Mouse (Mus musculus): Measurements from ENCODE around the gene March10.

March10 gene

DNA sequence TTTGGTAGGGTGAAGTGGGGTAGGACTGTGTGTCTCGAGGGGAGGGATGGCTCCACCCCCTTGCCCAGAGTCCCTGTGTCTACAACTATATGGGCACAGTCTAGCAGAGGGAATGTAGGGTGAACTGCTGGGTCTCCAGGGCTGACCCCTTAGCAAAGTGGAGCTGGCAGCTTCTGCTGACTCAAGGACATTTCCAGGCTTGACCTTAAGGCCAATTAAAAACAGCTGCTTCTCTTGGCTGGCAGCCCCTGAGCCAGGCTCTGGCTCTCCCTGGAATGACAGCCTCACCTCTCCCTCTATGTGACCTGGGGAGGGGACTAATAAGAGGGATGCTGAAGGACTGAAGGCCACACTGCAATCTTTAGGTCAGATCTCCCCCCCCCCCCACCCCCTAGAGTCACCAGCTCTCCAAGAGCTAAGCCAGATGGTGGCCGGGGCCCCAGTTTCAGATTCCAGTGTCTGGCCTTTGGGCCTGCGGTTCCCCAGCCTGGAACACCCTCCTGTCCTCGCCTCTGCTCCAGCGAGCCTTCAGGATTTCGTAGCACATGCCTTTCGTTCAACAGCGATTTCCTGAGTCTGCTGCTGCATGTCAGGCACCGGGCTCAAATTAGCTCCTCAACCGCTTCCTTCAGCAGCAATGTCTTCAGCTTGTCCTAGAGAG lies 143.4 kb downstream of the March10 start:
- DNase-seq (ENCODE audit: low spot score in 2 of 2) = no peak

DNA sequence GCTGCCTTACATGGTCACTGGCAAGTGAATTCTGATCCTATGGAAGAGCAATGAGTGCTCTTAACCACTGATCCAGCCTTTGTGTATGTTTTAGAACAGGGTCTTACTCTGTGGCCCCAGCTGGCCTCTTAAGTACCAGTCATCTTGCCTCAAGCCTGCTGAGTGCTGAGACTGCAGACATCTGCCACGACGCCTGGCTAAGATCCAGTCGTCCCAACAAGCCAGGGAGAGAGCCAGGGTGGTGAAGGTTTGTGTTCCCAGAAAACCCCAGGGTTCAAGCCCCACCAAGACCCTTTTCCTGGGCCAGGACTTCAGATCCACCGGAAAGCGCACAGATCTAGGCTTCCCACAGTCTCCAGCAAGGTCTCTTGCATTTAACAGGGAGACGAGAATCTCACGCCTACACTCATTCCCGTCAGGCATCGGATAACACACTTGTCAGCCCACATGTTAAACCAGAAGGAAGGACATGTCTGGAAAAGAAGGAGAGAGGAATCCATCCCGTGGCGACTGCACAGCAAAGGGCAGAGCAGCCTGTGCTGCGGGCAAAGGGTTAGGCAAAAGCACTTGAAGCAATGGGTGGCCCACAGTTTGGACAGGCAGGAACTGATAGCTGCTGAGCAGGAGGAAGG lies 144.1 kb downstream of the March10 start:
- no peak for DNase-seq (ENCODE audit: low spot score in 2 of 2)

DNA sequence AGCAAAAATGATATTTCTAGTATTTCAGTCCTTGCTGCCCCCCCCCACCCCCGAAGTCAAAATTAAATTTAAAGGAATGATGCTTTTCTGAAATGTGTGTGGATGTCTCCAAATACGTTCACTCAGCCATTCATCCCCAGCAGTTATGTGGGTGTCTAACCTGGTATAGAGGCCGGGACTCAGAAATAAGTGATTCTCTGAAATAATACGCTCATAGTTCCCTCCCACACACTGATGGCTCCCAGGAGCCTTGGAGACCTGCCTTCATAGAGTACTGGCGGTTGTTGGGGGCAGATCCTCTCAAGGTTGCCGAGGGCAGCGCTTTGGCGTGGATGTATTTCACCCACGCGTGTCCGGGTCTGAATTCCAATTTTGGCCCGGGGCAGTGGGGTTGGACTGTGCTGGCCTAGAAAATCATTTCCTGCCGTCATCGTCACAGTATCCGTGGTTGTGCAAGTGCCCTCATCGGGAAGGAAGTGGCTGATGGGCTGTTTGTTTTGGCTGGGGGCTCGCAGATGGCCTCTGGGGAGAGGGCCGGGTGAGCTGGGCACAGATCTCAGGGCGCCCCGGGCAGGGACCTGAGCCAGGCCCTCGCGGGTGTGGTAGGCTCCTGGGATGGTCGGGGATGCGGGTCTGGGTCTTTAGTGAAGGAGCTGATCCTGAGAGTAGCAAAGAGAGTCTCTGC lies 145.1 kb downstream of the March10 start:
- no peak for DNase-seq (ENCODE audit: low spot score in 2 of 2)
